Mouse (Mus musculus) heart, adult 2 months (tissue): ENCODE data around the gene Fam53b. TPM values are rescaled to one million over a fixed set of nuclear protein-coding genes. Genes with fewer than 3 reads are reported as not detected.
A peak's percentile ranks its signal among the peaks of the same experiment; 100 is the strongest.

Source experiments
- DNase-seq, 2 experiments: peaks; one replicate each; pipeline ENCODE4 v3.0.0; 2021
- H3K27ac ChIP-seq: fragments of 200-600 bp; 2 replicates; pipeline ENCODE4 v1.8.1; 2022
- H3K27me3 ChIP-seq: fragments of 200-500 bp; 2 replicates; pipeline ENCODE4 v1.6.1; 2012; ENCODE audit warnings: mild to moderate bottlenecking, low read length, inconsistent platforms, mixed read lengths; ENCODE audit not compliant: control insufficient read depth, insufficient read depth
- H3K36me3 ChIP-seq: fragments of 200-500 bp; 2 replicates; pipeline ENCODE4 v1.6.1; 2012; ENCODE audit warnings: low read length, inconsistent platforms; ENCODE audit not compliant: control insufficient read depth, insufficient read depth
- H3K4me1 ChIP-seq: fragments of 200-500 bp; 2 replicates; pipeline ENCODE4 v1.6.1; 2011; ENCODE audit warnings: low read length; ENCODE audit not compliant: control insufficient read depth, insufficient read depth
- H3K4me3 ChIP-seq: fragments of 200-600 bp; 2 replicates; pipeline ENCODE4 v1.8.1; 2022
- H3K79me2 ChIP-seq: fragments of 200-500 bp; replicated peaks from 2 replicates; pipeline ENCODE4 v1.6.1; 2012; ENCODE audit warnings: mild to moderate bottlenecking, inconsistent platforms, low read length, moderate library complexity, mixed read lengths; ENCODE audit not compliant: control insufficient read depth, insufficient read depth
- H3K9ac ChIP-seq: fragments of 200-500 bp; 2 replicates; pipeline ENCODE4 v1.6.1; 2012; ENCODE audit warnings: low read depth, mild to moderate bottlenecking, control low read depth, inconsistent platforms, low read length, mixed read lengths
- CTCF ChIP-seq: fragments of 200-600 bp; IDR thresholded peaks from 2 replicates; pipeline ENCODE4 v1.8.1; 2022; ENCODE audit warnings: antibody characterized with exemption, mild to moderate bottlenecking, moderate library complexity
- EP300 ChIP-seq: fragments of 200-500 bp; IDR thresholded peaks from 2 replicates; pipeline ENCODE4 v1.6.1; 2011; ENCODE audit warnings: low read depth, low read length, control low read depth; ENCODE audit not compliant: insufficient read depth
- POLR2A ChIP-seq: fragments of 200-500 bp; IDR thresholded peaks from 2 replicates; pipeline ENCODE4 v1.6.1; 2011; ENCODE audit warnings: mild to moderate bottlenecking, low read depth, low read length, control low read depth; ENCODE audit not compliant: insufficient read depth
- WGBS: fragments of 180-500 bp; shearing (Covaris S2); methylation state at CpG from one replicate; pipeline ENCODE4 v1.1.7; 2018; 5-methylcytosine and 5-hydroxymethylcytosine counted together
- intact Hi-C: fragments of 180-260 bp; cut with DNase I; formaldehyde crosslinking; loops from one replicate; pipeline ENCODE4 v1.15.1; 2025
- polyA plus RNA-seq: library from polyadenylated mRNA; depleted of rRNA; stranded (reverse); fragments of >200 nt; gene quantifications from 2 replicates; pipeline ENCODE4 v1.2.3, GENCODE M21; 2012
- total RNA-seq, 2 experiments: library from RNA; stranded (reverse); gene quantifications; 2 replicates each; pipeline ENCODE4 v1.2.3; 2021

Gene Fam53b
- total and polyA plus RNA-seq, 3 experiments = 22.0 to 26.9 (median 22.5) TPM

DNA sequence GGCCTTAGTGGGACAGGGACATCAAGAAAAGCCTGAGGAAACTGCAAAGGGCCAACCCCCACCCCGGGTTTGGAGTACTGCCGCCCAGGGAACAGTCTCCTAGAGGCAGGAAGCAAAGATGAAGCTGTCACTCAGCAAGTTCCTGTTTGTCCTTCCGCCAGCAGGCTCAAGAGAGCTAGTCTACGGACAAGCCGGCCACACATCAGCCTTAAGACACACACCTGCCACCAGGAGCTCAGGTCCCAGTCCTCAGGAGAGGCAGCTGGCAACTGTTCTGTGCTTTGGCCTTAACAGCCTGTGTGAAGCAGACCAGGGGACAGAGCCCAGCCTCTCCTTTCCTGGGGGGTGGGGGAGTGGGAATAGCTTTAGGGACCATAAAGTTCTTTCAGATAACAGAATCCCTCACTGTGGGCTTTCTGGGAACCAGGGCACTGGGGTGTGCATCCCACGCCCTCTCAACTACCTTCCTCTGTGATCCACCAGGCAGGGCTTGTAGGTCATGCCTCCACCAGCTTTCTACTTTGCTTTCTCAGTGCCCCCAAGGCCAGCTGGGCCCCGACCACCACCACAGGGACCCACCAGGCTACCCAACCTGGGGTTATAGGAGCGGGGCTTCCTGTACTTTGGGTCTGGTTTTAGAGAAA is 100.1 kb downstream of the Fam53b start:
- H3K79me2 ChIP-seq = no peaks in the 10 kb centered on the region
- H3K9ac ChIP-seq = peak overlapping the region; percentile 11
- H3K27me3 ChIP-seq = no peaks in the 10 kb centered on the region
- intact Hi-C loops = loop anchor here (2.0 kb wide), 2 partner anchors 43 to 57 kb away; no protein-coding TSS in a partner anchor
- 16% methylated on average over 8 of the region's 8 CpGs for WGBS
- peaks cover 24% of the 10 kb centered on the region for H3K4me1 ChIP-seq
- peak overlapping the region; percentile 98 for H3K27ac ChIP-seq
- peak overlapping the region; percentile 11; the same call in 1 of the 2 replicates for H3K4me3 ChIP-seq
- TF ChIP-seq POLR2A = no peak
- peak; percentile 20 for TF ChIP-seq CTCF
- DNase-seq = peak; percentile 72 to 80
- peaks cover 15% of the 10 kb centered on the region for H3K36me3 ChIP-seq

DNA sequence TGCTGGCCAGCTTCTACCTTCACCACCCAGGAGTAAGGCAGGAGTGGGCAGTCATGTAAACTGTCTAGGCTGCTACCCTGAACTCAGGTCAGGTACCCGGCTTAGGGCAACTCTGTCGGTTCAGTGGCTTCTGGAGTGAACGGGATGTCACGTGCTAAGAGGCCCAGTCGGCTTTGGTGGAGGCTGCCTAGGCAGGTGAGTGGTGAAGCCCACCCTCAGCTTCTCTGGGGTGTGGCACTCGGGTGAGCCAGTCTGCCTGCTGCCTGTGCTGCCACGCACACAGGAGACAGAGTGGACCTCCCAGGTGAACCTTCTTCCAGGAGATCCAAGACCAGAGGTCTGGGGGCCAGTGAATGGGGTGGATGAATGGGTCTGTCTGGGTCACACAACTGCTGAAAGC is 100.7 kb downstream of the Fam53b start:
- no peaks in the 10 kb centered on the region for H3K79me2 ChIP-seq
- H3K4me3 ChIP-seq = no peak overlapping the region
- H3K36me3 ChIP-seq = peaks cover 15% of the 10 kb centered on the region
- no peak for TF ChIP-seq POLR2A
- TF ChIP-seq CTCF = no peak
- no peak for TF ChIP-seq EP300
- peak overlapping the region; percentile 3; the same call in 1 of the 2 replicates for H3K9ac ChIP-seq
- H3K4me1 ChIP-seq = peaks cover 20% of the 10 kb centered on the region
- DNase-seq = no peak
- intact Hi-C loops = no loop called here
- WGBS = 81% methylated on average over 7 of the region's 7 CpGs
- H3K27ac ChIP-seq = peak overlapping the region; percentile 98
- no peaks in the 10 kb centered on the region for H3K27me3 ChIP-seq

DNA sequence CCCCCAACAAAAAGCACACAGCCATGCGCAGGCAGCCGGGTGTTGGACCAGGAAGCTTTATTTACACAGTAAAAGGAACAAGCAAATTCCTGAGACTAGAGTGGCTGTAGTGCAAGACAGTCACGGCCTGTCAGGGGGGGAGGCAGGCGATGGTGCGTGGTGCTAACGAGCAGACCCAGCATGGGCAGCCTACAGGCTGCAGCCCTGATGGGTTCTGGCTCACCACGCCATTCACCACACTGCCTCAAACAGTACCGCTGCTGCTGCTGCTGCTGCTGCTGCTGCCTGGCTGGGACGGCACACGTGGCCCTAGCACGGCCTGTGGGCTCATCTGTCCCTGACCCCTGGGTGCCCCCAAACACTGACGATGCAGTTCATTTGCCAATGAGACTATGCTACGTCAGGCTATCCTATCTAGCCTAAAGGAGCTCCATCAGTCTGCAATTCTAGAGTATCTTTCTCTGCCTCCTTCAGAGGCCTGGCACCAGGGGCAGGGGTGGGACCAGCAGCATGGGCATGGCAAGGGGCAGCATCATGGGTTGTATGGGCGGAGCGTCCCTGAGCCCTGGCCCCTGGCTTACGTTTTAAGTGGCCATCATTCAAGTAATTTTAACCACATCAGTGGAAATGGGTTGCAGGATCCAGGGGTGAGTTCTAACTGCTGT is 101.5 kb downstream of the Fam53b start:
- TF ChIP-seq CTCF (no peak), EP300 (no peak), POLR2A (no peak)

DNA sequence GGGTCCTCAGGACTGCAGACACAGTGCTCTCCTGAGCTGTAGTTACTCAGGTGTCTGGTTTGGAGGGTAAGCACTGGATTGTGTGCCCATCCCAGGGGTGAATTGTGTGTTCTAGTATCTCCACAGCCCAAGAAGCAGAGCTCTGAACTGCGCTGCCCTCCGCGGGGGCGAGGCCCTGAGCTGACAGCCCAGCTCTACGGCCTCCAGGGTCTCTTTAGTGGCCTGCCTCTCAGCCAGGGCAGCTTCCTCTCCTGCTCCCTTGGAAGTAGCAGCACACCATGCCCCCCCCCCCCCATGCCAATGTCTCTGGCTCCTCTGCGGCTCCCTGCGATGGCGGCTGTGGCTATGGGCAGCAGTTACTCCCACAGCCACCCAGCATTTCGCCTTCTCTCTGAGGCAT is 102.1 kb downstream of the Fam53b start:
- no peaks in the 10 kb centered on the region for H3K79me2 ChIP-seq
- no peak for DNase-seq
- TF ChIP-seq EP300 (no peak), CTCF (no peak), POLR2A (no peak)
- no peak overlapping the region for H3K4me3 ChIP-seq
- H3K36me3 ChIP-seq = peaks cover 15% of the 10 kb centered on the region
- 80% methylated on average over 9 of the region's 9 CpGs for WGBS
- intact Hi-C loops = no loop called here
- peaks cover 20% of the 10 kb centered on the region for H3K4me1 ChIP-seq
- H3K27me3 ChIP-seq = no peaks in the 10 kb centered on the region
- no peak overlapping the region; the same call in 1 of the 2 replicates for H3K27ac ChIP-seq
- H3K9ac ChIP-seq = no peak overlapping the region

More for the DNA sequence above, 101.5 kb downstream of the Fam53b start:
- Histone ChIP-seq H3K4me1 (peaks cover 20% of the 10 kb centered on the region), H3K36me3 (peaks cover 15% of the 10 kb centered on the region), H3K27ac (peak overlapping the region; percentile 98), H3K79me2 (no peaks in the 10 kb centered on the region), H3K4me3 (no peak overlapping the region), H3K9ac (0 out of 2 replicates have a peak overlapping the region, but pooled peaks have one; percentile 1), H3K27me3 (no peaks in the 10 kb centered on the region)
- no peak for DNase-seq
- intact Hi-C loops = no loop called here
- 68% methylated on average over 16 of the region's 16 CpGs for WGBS

DNA sequence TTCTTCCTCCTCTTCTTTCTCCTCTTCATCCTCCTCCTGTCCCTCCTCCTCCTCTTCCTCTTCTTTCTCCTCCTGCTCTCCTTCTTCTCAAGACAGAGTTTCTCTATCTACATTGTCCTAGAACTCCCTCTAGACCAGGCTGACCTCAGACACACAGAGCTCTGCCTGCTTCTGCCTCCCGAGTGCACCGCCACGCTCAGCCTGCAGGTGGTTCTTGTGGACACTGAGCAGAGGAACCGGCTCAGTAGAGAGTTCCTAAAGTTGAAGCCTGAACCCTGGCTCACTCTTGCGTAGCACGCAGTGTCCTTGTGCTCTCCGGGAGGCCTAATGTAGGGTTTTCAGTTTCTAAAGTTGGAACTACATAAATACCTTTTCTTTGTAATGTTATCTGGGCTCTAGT is 108.6 kb downstream of the Fam53b start:
- no peak overlapping the region for H3K27ac ChIP-seq
- intact Hi-C loops = no loop called here
- H3K9ac ChIP-seq = no peak overlapping the region
- no peak overlapping the region for H3K4me3 ChIP-seq
- TF ChIP-seq EP300 (no peak), CTCF (peak; percentile 56)
- no peaks in the 10 kb centered on the region for H3K36me3 ChIP-seq
- H3K4me1 ChIP-seq = peaks cover 9% of the 10 kb centered on the region
- whole genome bisulfite sequencing = 88% methylated on average over 7 of the region's 7 CpGs
- no peak for DNase-seq
- no peaks in the 10 kb centered on the region for H3K27me3 ChIP-seq
- no peaks in the 10 kb centered on the region for H3K79me2 ChIP-seq

DNA sequence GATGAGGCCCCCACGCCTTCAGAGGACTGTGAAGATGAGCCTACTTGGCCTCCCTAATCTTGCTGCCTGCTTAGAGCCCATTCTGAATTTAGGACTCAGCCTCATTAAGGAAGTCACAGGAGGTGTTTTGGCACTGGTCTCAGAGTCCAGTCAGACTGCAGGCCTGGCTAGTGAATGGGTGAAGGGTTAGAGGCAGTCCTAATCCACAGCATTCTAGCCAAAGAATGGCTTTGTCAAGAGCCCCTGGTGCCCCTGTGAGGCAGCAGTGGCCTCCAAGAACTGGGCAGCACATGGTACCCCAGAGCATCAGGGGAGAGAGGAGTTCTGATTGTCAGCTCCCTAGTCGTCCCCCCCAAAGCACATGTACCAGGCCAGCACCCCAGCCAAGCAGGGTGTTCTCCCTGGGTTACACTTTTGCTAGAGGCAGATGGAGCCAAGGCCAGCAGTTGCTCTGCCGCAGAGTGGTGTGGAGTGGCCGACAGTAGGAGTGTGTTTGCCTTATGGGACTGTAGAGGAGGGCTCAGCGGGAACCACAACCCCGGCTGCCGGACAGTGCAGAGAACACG is 109.3 kb downstream of the Fam53b start:
- no peak for DNase-seq
- whole genome bisulfite sequencing = 84% methylated on average over 8 of the region's 8 CpGs
- Histone ChIP-seq H3K27me3 (no peaks in the 10 kb centered on the region), H3K9ac (no peak overlapping the region), H3K27ac (peak overlapping the region; percentile 18), H3K36me3 (no peaks in the 10 kb centered on the region), H3K79me2 (no peaks in the 10 kb centered on the region), H3K4me3 (no peak overlapping the region), H3K4me1 (peaks cover 11% of the 10 kb centered on the region)
- TF ChIP-seq POLR2A = no peak
- TF ChIP-seq CTCF = no peak
- TF ChIP-seq EP300 = no peak
- intact Hi-C loops = no loop called here
